Mouse (Mus musculus): Measurements from ENCODE around the gene Olfr787. TPM values are rescaled to one million over a fixed set of nuclear protein-coding genes. Genes with fewer than 3 reads are reported as not detected.

The Olfr787 gene
- not detected in 2 replicates for total RNA-seq (2021)
- long read RNA-seq, experiment 1 = 0 reads
- long read RNA-seq, experiment 2 = 0 reads

DNA sequence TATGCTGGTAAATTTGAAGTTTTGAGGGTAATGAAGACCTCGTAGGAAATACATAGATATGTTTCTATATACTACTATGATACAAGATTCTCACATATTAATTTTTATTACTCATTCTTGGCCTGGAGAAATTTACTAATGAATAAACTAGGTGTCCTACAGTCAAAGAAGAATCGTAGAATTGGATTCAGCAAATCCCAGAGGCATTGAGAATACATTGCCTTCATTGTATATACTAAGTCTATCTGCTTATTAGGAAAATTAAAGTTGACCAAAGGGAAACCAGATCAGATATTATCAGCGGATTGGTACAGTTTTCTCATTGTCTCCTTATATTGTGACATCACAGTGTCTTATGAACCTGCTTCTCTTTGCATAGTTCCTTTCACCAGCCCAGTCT, at the start of gene Olfr787:
Gene Olfr787 (plus strand): TSS at position 301 of the 400 bp plus-strand sequence.
- no peak for DNase-seq

DNA sequence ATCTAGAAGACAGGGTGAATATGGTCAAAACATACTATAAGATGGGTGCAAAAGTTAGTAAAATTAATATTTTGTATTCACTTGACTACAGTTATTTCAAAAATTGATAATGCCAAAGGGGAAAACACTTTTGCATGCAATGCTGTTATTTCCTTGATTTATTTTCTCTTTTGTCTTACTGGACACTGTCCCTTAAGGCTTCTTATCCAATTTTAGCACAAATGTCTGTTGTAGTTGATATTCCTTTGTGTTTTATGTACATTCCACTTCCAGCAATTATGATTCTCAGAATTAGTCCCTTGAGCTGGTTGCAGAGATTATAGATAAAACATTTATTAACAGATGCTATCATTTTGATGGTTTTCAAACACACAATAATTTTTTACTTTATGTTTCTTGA, 34.7 kb upstream of the Olfr787 start, which contains the start of gene Olfr786:
Gene Olfr786 (plus strand): TSS at position 301 of the 400 bp plus-strand sequence.
- DNase-seq = no peak

DNA sequence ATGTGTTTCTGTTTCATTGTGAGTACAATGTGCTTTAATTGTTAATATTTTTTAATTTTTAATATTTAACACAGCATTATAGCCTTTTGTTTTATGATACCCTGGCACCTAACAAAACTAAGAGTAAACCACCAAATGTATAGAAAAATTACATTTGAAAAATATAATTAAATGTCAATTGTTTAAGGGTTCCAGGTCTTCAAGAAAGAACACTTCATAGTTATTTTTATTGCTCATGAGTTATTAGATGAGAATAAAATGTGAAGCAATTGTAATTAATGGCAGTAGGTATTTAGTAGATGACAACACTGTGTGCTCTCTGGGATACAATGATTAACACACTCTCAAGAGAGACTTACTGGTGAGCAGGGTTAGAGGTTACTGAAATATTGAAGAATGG, 9.0 kb downstream of the Olfr787 start, which contains the start of gene Olfr788:
Gene Olfr788 (plus strand): TSS at position 301 of the 400 bp plus-strand sequence.
- DNase-seq = no peak

GRCm38 (mm10) chr10:129473256-129473655, 11.6 kb downstream of the Olfr787 start:
- no peak for DNase-seq

- no peak for DNase-seq
Measured at GRCm38 (mm10) chr10:129473723-129474122, 12.1 kb downstream of the Olfr787 start.

GRCm38 (mm10) chr10:129484452-129484851, 22.8 kb downstream of the Olfr787 start, which contains the start of gene Olfr789:
Olfr789 (plus strand) TSS chr10:129484752.
- DNase-seq = no peak

GRCm38 (mm10) chr10:129490101-129490500, 28.4 kb downstream of the Olfr787 start:
- no peak for DNase-seq

- DNase-seq = no peak
Measured at GRCm38 (mm10) chr10:129498192-129498591, 36.5 kb downstream of the Olfr787 start, which contains the start of gene Olfr790. Olfr790 (plus strand) TSS chr10:129498492.

Other genes with a start within 250 kb of the Olfr787 start
- gene Olfr774, start 225.7 kb upstream of the Olfr787 start, total RNA-seq (2021) = not detected in 2 replicates
- gene Olfr775, start 213.4 kb upstream of the Olfr787 start, total RNA-seq (2021) = not detected in 2 replicates
- not detected in 2 replicates for gene Olfr776, start 202.7 kb upstream of the Olfr787 start, total RNA-seq (2021)
- gene Olfr777, start 190.4 kb upstream of the Olfr787 start, total RNA-seq (2021) = not detected in 2 replicates
- not detected in 2 replicates for gene Olfr780, start 143.7 kb upstream of the Olfr787 start, total RNA-seq (2021)
- gene Olfr781, start 133.0 kb upstream of the Olfr787 start, total RNA-seq (2021) = not detected in 2 replicates
- not detected in 2 replicates for gene Olfr782, start 113.0 kb upstream of the Olfr787 start, total RNA-seq (2021)
- not detected in 2 replicates for gene Olfr784, start 77.8 kb upstream of the Olfr787 start, total RNA-seq (2021)
- gene Olfr785, start 56.4 kb upstream of the Olfr787 start, total RNA-seq (2021) = not detected in 2 replicates
- not detected in 2 replicates for gene Olfr786, start 34.6 kb upstream of the Olfr787 start, total RNA-seq (2021)
- not detected in 2 replicates for gene Olfr788, start 9.1 kb downstream of the Olfr787 start, total RNA-seq (2021)
- not detected in 2 replicates for gene Olfr789, start 22.9 kb downstream of the Olfr787 start, total RNA-seq (2021)
- gene Olfr790, start 36.6 kb downstream of the Olfr787 start, total RNA-seq (2021) = not detected in 2 replicates
- gene Olfr791, start 59.9 kb downstream of the Olfr787 start, total RNA-seq (2021) = not detected in 2 replicates
- not detected in 2 replicates for gene Olfr792, start 77.3 kb downstream of the Olfr787 start, total RNA-seq (2021)
- not detected in 2 replicates for gene Olfr794, start 105.8 kb downstream of the Olfr787 start, total RNA-seq (2021)
- not detected in 2 replicates for gene Olfr796, start 150.7 kb downstream of the Olfr787 start, total RNA-seq (2021)
- not detected in 2 replicates for gene Olfr798, start 166.1 kb downstream of the Olfr787 start, total RNA-seq (2021)
- not detected in 2 replicates for gene Olfr799, start 175.6 kb downstream of the Olfr787 start, total RNA-seq (2021)
- not detected in 2 replicates for gene Olfr800, start 195.8 kb downstream of the Olfr787 start, total RNA-seq (2021)
- not detected in 2 replicates for gene Olfr801, start 212.0 kb downstream of the Olfr787 start, total RNA-seq (2021)
- not detected in 2 replicates for gene Olfr802, start 226.3 kb downstream of the Olfr787 start, total RNA-seq (2021)
- not detected in 2 replicates for gene Olfr803, start 232.4 kb downstream of the Olfr787 start, total RNA-seq (2021)
- gene Olfr804, start 241.3 kb downstream of the Olfr787 start, total RNA-seq (2021) = not detected in 2 replicates

Measured in adrenal gland, postnatal 14 days (tissue).